Mouse (Mus musculus) liver, adult 2 months (tissue): ENCODE measurements around the gene Mocs1.

ENCODE experiments used
- CTCF ChIP-seq: fragments of 200-500 bp; IDR thresholded peaks from 2 replicates; pipeline ENCODE4 v1.5.1; 2011; ENCODE audit warnings: low read depth, low read length, control low read depth
- POLR2A ChIP-seq: fragments of 200-500 bp; IDR thresholded peaks from 2 replicates; pipeline ENCODE4 v1.6.1; 2011; ENCODE audit warnings: low read length, control low read depth; ENCODE audit not compliant: insufficient read depth; ENCODE audit errors: extremely low read depth

GRCm38 (mm10) chr17:49484435-49484834, 56.3 kb downstream of the Mocs1 start:
- no peak for TF ChIP-seq CTCF
- no peak for TF ChIP-seq POLR2A
